Mouse (Mus musculus) erythroblast, embryonic 14.5 days (primary cell): ENCODE data around the gene Pde4d.

Experiments
- GATA1 ChIP-seq: IDR thresholded peaks from 2 replicates; pipeline ENCODE4 v1.6.1; 2012; ENCODE audit warnings: low read length, inconsistent platforms, mixed read lengths
- TAL1 ChIP-seq: IDR thresholded peaks from 3 replicates; pipeline ENCODE4 v1.6.1; 2012; ENCODE audit warnings: low read length, inconsistent platforms, mixed read lengths

DNA sequence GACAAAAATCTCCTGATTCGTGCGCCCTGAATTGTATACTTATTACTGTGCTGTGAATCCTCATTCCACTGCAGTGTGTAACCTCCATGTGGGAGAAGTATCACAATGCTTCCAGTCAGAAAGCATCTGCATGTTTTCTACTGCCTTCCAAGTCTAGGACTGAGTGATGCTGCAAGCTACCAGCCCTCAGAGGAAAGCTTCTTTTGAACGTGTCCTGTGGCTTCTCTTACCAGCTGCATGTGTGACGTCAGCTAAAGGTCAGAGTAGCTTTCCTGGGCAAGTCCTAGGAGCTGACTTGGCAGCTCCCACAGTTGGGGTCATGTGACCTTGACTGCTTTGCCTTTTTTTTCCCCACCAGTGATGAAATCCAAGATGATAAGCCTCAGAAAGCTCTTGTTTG lies 1086.9 kb downstream of the Pde4d start:
- TF ChIP-seq GATA1 = no peak
- TF ChIP-seq TAL1 = no peak
